Mouse (Mus musculus) A20 (cell line): Measurements from ENCODE around the gene Tmem91.

Experiments
- DNase-seq: peaks from one replicate; pipeline ENCODE4 v3.0.0-alpha.2; 2011; ENCODE audit warnings: low read depth, low spot score

Gene Tmem91

GRCm38 (mm10) chr7:25699851-25700250 is 24.9 kb upstream of the Tmem91 start:
- no peak for DNase-seq

DNA sequence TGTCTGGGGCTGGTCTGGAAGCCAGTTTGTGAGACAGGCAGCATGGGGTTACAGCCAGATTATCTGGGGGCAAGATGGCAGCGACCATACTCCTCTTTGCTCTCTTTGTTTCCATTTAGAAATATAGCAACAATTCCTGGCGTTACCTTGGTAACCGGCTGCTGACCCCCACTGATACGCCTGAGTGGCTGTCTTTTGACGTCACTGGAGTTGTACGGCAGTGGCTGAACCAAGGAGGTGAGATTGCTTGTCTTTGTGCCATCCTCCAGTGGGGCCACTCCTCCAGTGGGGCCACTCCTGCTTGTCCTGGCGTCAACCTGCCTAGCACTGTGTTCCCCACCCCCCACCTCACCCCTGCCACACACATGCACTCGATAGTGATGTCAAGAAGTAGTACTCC is 19.1 kb upstream of the Tmem91 start:
- no peak for DNase-seq

DNA sequence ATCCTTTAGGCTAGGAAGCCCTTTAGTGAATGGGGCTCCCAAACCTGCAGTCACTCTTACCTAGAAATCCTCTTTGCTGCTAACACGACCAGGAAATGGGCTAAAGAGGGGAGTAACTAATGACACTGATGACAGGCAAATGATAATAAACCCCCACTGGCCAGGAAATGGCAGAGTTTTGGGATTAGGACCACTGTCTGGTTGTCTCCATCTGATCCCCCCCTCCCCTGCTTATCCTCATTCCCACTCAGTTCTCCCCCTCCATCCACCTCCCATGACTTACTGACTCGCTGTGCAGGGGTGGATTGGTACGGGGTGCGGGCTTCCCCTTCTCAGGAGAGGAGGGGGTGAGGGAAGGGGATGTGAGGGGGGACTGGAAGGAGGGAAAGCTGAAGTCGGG is 15.1 kb upstream of the Tmem91 start:
- DNase-seq: no peak

DNA sequence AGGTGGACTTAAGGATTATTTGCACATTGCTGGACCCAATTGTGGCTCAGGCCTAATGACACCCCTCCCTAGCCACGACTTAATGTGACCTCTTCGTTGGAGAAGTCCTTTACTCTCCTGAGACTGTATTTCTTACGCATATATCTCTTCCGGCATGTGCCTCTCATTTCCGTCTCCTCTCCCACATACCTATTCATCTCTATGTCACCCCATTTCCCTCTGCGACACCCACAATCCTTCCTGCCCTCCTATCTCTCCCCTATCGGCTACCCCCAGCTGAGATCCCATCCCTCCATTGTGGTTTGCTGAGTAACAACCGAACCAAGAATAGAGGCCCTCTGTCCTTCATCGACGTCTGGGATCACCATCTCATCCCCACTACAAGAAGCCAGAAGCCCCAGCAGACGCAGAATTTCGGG is 14.6 kb upstream of the Tmem91 start:
- no peak for DNase-seq

DNA sequence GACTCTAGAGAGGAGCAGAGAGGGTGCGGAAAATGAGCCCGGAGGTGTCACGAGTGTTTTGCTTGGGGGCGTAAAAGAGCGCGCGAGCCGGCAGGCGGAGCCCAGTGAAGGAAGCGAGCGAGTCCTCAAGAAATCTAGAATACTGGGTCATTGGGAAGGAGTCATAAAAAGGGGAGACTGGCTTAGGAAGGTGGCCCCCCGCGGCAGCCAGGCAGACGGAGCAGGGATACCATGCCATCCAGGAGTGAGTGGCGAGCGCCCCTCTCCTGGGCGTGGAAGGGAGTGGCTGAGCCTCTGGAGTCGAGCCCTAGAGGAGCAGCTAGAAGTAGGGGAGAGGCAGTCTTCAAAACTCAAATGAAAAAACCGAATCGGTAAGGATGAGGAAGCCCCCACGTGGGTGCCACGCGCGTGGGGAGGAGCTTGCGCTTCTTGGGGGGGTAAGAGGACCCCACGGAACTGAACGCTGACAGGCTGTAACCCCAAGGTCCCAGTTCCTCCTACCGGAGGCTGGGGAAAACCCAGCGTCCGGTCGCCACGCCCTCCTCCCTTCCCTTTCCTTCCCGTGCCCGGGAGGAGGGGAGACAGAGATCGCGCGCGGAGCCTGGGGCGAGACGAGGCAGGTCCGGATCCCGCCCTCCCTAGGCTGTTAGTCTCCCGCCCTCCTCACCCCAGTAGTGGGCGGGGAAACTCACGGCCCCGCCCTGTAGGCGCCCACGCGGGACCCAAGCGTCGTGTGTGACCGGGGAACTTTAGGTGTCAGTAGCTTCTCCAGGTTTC is 14.0 kb upstream of the Tmem91 start:
- DNase-seq: peak; percentile 81

- DNase-seq: peak; percentile 83
Observed at GRCm38 (mm10) chr7:25687811-25688401, 12.9 kb upstream of the Tmem91 start.

DNA sequence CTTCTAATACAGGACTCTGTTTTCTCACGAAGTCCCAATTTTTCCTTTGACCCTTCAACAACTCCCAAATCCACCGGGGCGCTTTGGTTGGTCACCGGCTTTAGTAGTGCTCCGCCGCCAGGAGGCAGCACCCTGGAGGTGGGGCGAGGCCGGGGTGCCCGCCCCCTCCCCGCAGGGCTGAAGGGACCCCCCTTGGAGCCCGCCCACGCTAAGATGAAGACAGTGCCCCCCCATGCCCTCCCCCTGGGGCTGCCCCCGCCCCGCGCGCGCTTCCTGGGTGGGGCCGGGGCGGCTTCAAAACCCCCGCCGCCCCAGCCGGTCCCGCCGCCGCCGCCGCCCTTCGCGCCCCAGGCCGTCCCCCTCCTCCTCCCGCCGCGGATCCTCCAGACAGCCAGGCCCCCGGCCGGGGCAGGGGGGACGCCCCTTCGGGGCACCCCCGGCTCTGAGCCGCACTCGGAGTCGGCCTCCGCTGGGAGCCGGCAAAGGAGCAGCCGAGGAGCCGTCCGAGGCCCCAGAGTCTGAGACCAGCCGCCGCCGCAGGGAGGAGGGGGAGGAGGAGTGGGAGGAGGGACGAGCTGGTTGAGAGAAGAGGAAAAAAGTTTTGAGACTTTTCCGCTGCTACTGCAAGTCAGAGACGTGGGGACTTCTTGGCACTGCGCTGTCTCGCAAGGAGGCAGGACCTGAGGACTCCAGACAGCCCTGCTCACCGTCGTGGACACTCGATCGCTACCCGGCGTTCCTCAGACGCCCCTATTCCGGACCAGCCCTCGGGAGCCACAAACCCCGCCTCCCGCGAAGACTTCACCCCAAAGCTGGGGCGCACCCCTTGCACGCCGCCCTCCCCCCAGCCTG is 11.9 kb upstream of the Tmem91 start, which contains the start of gene Tgfb1:
Gene Tgfb1, plus strand, starts transcription at position 323 of the 852 bp plus-strand sequence.
- peak; percentile 90 for DNase-seq

DNA sequence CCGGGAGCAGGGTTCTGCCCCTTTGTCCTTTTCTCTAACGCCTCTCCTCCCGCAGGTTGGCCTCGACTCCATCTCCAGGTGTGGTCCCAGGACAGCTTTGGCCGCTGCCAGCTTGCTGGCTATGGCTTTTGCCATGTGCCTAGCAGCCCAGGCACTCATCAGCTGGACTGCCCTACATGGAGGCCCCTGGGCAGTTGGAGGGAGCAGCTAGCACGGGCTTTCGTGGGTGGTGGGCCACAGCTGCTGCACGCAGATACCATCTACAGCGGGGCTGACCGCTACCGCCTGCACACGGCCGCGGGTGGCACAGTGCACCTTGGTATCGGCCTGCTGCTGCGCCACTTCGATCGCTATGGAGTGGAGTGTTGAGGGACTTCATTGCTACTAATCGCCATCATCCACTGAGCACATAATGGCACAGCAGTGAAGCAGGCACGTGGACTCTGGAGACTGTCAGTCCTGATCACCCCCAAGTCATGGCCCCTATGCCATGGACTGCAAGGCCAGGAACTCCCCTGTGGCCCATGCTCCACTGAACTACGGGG is 11.0 kb upstream of the Tmem91 start:
- DNase-seq: no peak

DNA sequence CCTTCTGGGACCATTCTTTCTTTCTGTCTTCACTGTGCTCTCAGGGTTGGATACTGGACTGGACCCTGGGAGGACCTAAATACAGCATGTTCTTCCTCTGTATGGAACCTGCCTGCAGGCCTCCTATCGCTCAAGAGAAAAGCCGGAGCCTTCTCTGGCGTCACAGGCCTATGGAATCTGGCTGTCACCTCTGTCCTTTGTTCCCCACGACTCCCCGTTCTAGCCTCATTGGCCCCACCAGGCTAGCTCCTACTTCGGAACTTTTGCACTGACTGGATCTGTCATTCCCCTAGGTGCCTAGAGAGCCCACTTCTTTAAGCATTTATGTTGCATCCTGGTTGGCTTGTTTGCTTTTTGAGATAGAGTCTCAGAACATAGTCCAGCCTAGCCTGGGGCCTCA is 9.7 kb upstream of the Tmem91 start:
- no peak for DNase-seq

DNA sequence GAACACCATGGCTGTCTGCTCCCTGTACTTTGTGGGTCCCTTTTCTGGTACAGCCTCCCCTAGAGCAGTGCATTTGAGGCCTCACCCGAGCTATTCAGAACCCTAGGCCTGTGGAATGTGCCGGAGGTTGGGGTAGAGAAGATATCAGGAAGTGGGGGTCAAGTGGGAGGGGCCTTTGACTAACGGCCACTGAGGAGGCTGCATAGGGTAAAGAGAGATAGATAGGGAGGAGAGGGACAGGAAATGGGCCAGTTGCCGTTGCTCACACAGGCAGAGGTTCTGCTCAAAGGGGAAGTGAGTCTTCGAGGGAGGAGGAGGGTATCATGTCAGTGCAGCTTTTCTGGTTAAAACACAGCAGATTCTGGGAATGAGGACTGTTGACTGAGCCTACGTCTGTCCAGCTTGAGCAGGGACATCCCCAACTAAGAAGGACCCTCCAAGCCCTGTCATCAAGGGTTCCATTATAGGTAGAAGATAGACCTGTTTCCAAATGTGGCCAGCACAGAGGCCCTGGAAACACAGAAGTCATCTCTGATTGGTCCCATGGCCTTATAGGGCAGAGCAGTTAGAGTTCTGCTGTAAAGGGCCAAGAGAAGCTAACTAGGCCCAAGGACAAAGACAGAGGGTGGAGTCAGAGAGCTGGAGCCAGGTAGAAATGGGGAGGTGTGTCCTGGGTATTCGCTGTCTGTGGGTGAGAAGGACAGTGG is 8.7 kb upstream of the Tmem91 start:
- DNase-seq: peak; percentile 92

DNA sequence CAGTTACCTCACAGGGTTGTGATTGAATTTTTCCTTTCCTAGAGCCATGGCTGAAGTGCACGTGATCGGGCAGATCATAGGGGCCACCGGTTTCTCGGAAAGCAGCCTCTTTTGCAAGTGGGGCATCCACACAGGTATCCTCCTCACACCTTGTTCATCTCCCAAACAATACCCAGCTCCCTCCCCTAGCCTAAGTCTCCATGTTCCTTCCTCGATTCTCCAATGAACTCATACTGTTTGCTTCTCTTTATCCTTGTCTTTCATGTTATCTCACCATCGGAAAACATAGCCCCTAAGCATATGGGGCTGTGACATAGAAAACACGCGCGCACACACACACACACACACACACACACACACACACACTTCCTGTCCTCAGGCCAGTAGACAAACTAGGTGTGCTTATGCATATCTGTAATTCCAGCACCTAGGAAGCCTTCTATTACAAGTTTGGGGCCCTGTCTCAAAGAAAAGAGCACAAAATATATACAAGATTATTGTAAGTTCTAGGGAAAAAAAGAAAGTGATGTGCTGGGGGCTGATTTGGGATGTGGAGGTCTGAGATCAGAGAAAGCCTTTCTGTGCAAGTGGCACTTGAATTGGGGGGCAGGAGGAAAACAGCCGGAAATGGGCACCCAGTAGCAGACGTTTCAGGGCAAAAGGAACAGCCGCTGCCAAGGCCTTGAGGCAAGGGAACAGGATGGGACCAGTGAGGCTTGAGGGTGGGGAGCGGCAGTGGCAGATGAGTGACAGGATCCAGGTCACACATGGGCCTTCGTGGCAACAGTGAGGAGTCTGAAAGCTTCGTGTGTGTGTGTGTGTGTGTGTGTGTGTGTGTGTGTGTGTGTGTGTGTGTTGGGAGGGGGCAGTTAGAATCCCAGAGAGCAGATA is 6.6 kb upstream of the Tmem91 start:
- peak; percentile 39 for DNase-seq

- DNase-seq: peak; percentile 100
Observed at GRCm38 (mm10) chr7:25680514-25681258, 5.7 kb upstream of the Tmem91 start, which contains the start of gene B9d2. B9d2 (plus strand) TSS chr7:25680780.

DNA sequence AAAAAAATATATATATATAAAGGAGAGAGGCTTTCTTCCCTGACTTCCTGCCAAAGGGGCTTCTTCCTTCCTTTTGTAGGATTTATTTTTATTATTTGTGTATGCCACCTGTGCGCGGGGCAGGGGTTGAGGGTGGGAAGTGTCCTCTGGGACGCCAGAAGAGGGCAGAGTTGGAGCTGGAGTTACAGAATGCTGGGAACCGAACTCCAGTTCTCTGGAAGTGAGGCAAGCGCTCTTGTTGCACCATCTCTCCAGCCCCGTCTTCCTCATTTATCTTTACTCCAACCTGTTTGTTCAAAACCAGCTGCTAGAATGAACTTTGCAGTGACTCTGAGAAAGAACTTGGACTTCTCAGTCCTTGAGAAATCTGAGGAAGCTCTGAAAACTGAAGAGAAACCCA is 5.0 kb upstream of the Tmem91 start:
- DNase-seq: no peak

- no peak for DNase-seq
Observed at GRCm38 (mm10) chr7:25677013-25677412, 2.0 kb upstream of the Tmem91 start.

- DNase-seq: no peak
Observed at GRCm38 (mm10) chr7:25676085-25676781, 1.3 kb upstream of the Tmem91 start.

DNA sequence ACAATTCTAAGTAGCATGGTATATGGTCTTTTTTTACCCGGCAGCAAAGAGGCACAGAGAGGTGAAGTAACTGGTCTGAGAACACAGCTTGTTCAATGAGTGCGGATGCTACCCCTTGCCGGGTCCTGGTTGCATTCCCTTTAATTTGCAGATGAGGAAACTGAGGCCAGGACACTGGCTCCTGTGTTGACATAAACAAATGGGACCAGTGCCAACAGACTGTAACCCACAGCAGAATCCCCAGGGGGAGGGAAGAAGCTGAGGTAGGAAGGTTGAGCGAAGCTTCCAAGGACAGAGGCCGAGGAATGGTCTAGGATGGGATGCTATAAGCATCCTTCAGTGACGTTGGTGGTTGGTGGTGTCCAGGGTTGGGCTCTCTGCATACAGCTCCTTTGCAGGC is 439 bp upstream of the Tmem91 start:
- no peak for DNase-seq

DNA sequence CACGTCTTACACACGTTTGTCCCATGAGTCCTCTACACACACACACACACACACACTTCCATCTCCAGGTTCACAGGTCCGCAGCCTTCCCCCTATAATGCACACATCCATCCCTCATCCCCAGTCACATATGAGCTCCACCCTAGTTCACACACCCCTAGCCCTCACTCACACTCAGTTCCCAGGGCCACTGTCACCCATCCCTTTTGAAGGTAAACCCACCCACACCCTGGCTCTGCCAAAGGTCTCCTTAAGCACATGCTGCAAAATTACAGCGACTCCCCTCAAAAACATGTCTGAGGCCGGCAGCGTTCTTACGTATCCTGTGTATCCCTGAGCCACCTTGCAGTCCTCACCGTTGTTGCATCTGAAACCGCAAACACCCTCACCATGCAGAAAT is 669 bp downstream of the Tmem91 start:
- DNase-seq: no peak

DNA sequence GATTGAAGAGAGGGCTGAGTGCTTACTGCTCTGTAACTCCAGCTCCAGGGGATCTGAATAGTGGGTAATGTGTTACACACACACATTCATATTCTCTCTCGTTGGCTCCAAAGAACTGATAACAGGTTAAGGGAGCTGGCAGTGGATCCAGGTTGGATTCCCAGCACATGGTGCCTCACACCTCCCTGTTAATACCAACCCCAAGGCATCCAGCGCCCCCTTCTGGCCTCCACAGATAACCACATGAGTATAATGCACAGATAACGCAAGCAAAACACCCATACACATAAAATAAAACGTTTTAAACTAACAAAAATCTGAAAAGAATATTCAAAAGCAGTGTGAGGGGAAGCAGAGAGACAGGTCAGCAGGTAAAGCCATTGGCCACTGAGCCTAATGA is 2.5 kb downstream of the Tmem91 start:
- peak; percentile 47 for DNase-seq

- no peak for DNase-seq
Observed at GRCm38 (mm10) chr7:25671686-25672085, 3.3 kb downstream of the Tmem91 start.
